Mouse (Mus musculus): Measurements from ENCODE around the gene Syt1.

Gene Syt1

GRCm38 (mm10) chr10:109010241-109011193 lies at the start of gene Syt1:
TSS of gene Syt1 (minus strand) at chr10:109010982.
- peak in 1 of 2 experiments; percentile 2 for DNase-seq

- no peak for DNase-seq
These were observed 45.7 kb upstream of the Syt1 start for GRCm38 (mm10) chr10:109056500-109056899.

GRCm38 (mm10) chr10:109047537-109047936 lies 36.8 kb upstream of the Syt1 start:
- DNase-seq, result no peak

- no peak for DNase-seq
These were observed 36.2 kb upstream of the Syt1 start for GRCm38 (mm10) chr10:109046988-109047387.

- DNase-seq, result peak; percentile 3 to 13
These were observed 714 bp upstream of the Syt1 start for GRCm38 (mm10) chr10:109011226-109012165.

- no peak for DNase-seq
These were observed 951 bp downstream of the Syt1 start for GRCm38 (mm10) chr10:109009831-109010230.

- no peak for DNase-seq
These were observed 2.3 kb downstream of the Syt1 start for GRCm38 (mm10) chr10:109008456-109008855.

- no peak for DNase-seq
These were observed 7.3 kb downstream of the Syt1 start for GRCm38 (mm10) chr10:109003482-109003881.

- no peak for DNase-seq
These were observed 23.5 kb downstream of the Syt1 start for GRCm38 (mm10) chr10:108987250-108987649.

GRCm38 (mm10) chr10:108979660-108980059 lies 31.1 kb downstream of the Syt1 start:
- DNase-seq, result peak; percentile 17 to 53

GRCm38 (mm10) chr10:108954952-108955351 lies 55.8 kb downstream of the Syt1 start:
- no peak for DNase-seq

- no peak for DNase-seq
These were observed 58.6 kb downstream of the Syt1 start for GRCm38 (mm10) chr10:108952182-108952581.

GRCm38 (mm10) chr10:108936838-108937430 lies 73.8 kb downstream of the Syt1 start:
- DNase-seq, result no peak

- no peak for DNase-seq
These were observed 80.5 kb downstream of the Syt1 start for GRCm38 (mm10) chr10:108930299-108930698.

GRCm38 (mm10) chr10:108929676-108930075 lies 81.1 kb downstream of the Syt1 start:
- no peak for DNase-seq

- no peak for DNase-seq
These were observed 105.5 kb downstream of the Syt1 start for GRCm38 (mm10) chr10:108905264-108905663.

GRCm38 (mm10) chr10:108904371-108904770 lies 106.4 kb downstream of the Syt1 start:
- no peak for DNase-seq

GRCm38 (mm10) chr10:108896529-108896928 lies 114.3 kb downstream of the Syt1 start:
- no peak for DNase-seq

GRCm38 (mm10) chr10:108893288-108893687 lies 117.5 kb downstream of the Syt1 start:
- no peak for DNase-seq

- no peak for DNase-seq
These were observed 118.3 kb downstream of the Syt1 start for GRCm38 (mm10) chr10:108892441-108892840.

GRCm38 (mm10) chr10:108889084-108889483 lies 121.7 kb downstream of the Syt1 start:
- DNase-seq, result no peak

GRCm38 (mm10) chr10:108886781-108887180 lies 124.0 kb downstream of the Syt1 start:
- DNase-seq, result no peak

- no peak for DNase-seq
These were observed 125.0 kb downstream of the Syt1 start for GRCm38 (mm10) chr10:108885769-108886168.

Data from kidney, postnatal 36 days (tissue).